Mouse (Mus musculus) heart, embryonic 14.5 days (tissue): ENCODE data around the gene Tbl1xr1. TPM values are rescaled to one million over a fixed set of nuclear protein-coding genes. Genes with fewer than 3 reads are reported as not detected.

Experiments used
- ATAC-seq: fragments of 200-750 bp; cut with Nextera tagmentation; 2 replicates; pipeline ENCODE4 v1.8.0; 2017; ENCODE audit warnings: low read depth, moderate TSS enrichment; ENCODE audit not compliant: insufficient number of reproducible peaks, insufficient read depth, low FRiP score
- H3K27ac ChIP-seq, 2 experiments: fragments of 200-500 bp in 1 of 2; fragments of 300-500 bp in 1 of 2; sonication (generic) in 1 of 2; replicated peaks in 1 of 2; 2 replicates each; pipeline ENCODE4 v1.5.1; 2012 to 2014; ENCODE audit warnings: low read depth in 2 of 2, low read length in 2 of 2, control low read depth in 1 of 2, mild to moderate bottlenecking in 1 of 2, mixed read lengths in 1 of 2; ENCODE audit not compliant: control insufficient read depth in 1 of 2, insufficient read depth in 1 of 2
- H3K27me3 ChIP-seq: fragments of 300-500 bp; sonication (generic); 2 replicates; pipeline ENCODE4 v1.6.1; 2014; ENCODE audit warnings: mild to moderate bottlenecking, low read length, control low read depth; ENCODE audit not compliant: control insufficient read depth, insufficient read depth
- H3K36me3 ChIP-seq: fragments of 300-500 bp; sonication (generic); 2 replicates; pipeline ENCODE4 v1.6.1; 2014; ENCODE audit warnings: mild to moderate bottlenecking, control low read depth, low read length, mixed read lengths; ENCODE audit not compliant: control insufficient read depth, insufficient read depth
- H3K4me1 ChIP-seq, 2 experiments: fragments of 200-500 bp in 1 of 2; fragments of 300-500 bp in 1 of 2; sonication (generic) in 1 of 2; 2 replicates each; pipeline ENCODE4 v1.6.1; 2012 to 2014; ENCODE audit warnings: low read length in 2 of 2, control low read depth in 1 of 2, mixed read lengths in 1 of 2; ENCODE audit not compliant: control insufficient read depth in 2 of 2, insufficient read depth in 2 of 2
- H3K4me2 ChIP-seq: fragments of 300-500 bp; sonication (generic); 2 replicates; pipeline ENCODE4 v1.6.1; 2014; ENCODE audit warnings: mild to moderate bottlenecking, low read length
- H3K4me3 ChIP-seq, 2 experiments: fragments of 200-500 bp in 1 of 2; fragments of 300-500 bp in 1 of 2; sonication (generic) in 1 of 2; 2 replicates each; pipeline ENCODE4 v1.5.1; 2012 to 2014; ENCODE audit warnings: low read length in 2 of 2, mild to moderate bottlenecking in 2 of 2, control low read depth in 1 of 2, low read depth in 1 of 2, moderate library complexity in 1 of 2; ENCODE audit not compliant: control insufficient read depth in 1 of 2, insufficient read depth in 1 of 2
- H3K9ac ChIP-seq: fragments of 300-500 bp; sonication (generic); 2 replicates; pipeline ENCODE4 v1.6.1; 2014; ENCODE audit warnings: mild to moderate bottlenecking, low read length
- H3K9me3 ChIP-seq: fragments of 300-500 bp; sonication (generic); 2 replicates; pipeline ENCODE4 v1.6.1; 2016; ENCODE audit warnings: low read length, control low read depth; ENCODE audit not compliant: control insufficient read depth
- WGBS: fragments of 180-500 bp; shearing (Covaris S2); extraction: QIAGEN DNeasy Blood & Tissue Kit; methylation state at CpG from one replicate; pipeline ENCODE4 v1.1.7; 2014; 5-methylcytosine and 5-hydroxymethylcytosine counted together
- polyA plus RNA-seq: library from polyadenylated mRNA; unstranded; fragments of >200 nt; fragmentation: Nextera tagmentation; extraction: Ambion mirVana; gene quantifications from 2 replicates; pipeline ENCODE4 v1.2.1, GENCODE M21; 2014

Tbl1xr1 gene
- polyA plus RNA-seq, 1 experiment from 2014 or later = 24.5 TPM

GRCm38 (mm10) chr3:22148306-22148932 is 72.0 kb downstream of the Tbl1xr1 start:
- Histone ChIP-seq H3K27ac (no peak overlapping the region), H3K9ac (no peak overlapping the region), H3K27me3 (no peaks in the 10 kb centered on the region), H3K4me3 (no peak overlapping the region), H3K9me3 (no peaks in the 10 kb centered on the region), H3K4me1 (no peaks in the 10 kb centered on the region), H3K4me2 (no peak overlapping the region), H3K36me3 (no peaks in the 10 kb centered on the region)
- no peak for ATAC-seq
- 79% methylated on average over 6 of the region's 6 CpGs for WGBS

DNA sequence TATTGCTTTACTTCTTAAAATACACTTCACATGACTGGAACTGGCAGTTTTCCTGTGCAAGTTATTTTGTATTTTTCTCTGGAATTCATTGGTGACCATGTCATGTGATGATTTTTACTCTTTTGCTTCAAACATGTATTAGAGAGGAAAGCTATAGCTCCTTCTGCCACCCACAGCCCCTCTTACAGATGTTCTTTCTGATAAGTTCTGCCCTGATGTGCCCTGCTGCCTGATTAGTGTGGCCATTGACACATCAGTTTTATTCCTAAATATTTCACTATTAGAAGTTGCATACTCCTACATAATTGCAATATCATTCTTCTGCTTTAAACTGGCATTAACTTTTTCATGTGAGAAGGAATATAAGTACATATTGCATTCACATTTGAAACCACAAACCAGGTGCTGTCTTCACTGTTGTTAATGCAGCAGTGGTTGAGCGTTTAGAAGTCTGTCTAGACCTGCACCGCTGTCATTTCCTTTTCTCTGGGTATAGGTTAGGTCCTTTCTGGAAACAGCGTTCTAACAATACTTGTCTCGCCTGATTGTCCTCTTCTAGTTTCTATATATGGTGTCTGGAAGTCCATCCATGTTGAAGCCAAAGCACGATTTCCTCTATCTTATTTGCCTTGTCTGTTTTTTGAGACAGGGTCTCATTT is 74.5 kb downstream of the Tbl1xr1 start:
- Histone ChIP-seq H3K9ac (no peak overlapping the region), H3K27me3 (no peaks in the 10 kb centered on the region), H3K4me3 (no peak overlapping the region), H3K36me3 (no peaks in the 10 kb centered on the region), H3K27ac (no peak overlapping the region), H3K4me2 (no peak overlapping the region), H3K4me1 (no peaks in the 10 kb centered on the region), H3K9me3 (no peaks in the 10 kb centered on the region)
- 82% methylated on average over 5 of the region's 5 CpGs for WGBS
- no peak for ATAC-seq

DNA sequence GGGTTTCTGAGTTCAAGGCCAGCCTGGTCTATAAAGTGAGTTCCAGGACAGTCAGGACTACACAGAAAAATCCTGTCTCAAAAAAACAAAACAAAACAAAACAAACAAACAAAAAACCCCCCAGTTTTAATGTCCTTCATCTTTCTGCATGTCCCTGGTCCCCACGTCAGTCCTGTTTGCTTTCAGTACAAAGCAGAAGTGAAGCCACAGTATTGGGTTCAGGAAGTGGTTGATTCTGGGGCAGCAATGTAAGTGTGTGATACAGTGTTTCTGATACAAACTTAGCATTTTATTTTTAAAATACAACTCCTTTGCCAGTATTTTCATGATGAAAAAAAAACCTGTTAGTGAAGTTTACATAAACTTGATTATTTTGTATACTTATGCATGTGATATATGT is 76.3 kb downstream of the Tbl1xr1 start:
- Histone ChIP-seq H3K4me3 (no peak overlapping the region), H3K27me3 (no peaks in the 10 kb centered on the region), H3K36me3 (no peaks in the 10 kb centered on the region), H3K9ac (no peak overlapping the region), H3K4me1 (no peaks in the 10 kb centered on the region), H3K9me3 (no peaks in the 10 kb centered on the region), H3K4me2 (no peak overlapping the region), H3K27ac (no peak overlapping the region)
- WGBS = 79% methylated on average over 1 of the region's 1 CpGs
- ATAC-seq = no peak

GRCm38 (mm10) chr3:22154522-22154921 is 78.1 kb downstream of the Tbl1xr1 start:
- no peaks in the 10 kb centered on the region for H3K4me1 ChIP-seq
- ATAC-seq = no peak
- no peaks in the 10 kb centered on the region for H3K36me3 ChIP-seq
- no peak overlapping the region for H3K27ac ChIP-seq
- no peak overlapping the region for H3K4me2 ChIP-seq
- H3K9me3 ChIP-seq = peaks cover 3% of the 10 kb centered on the region; the same call in 1 of the 2 replicates
- H3K4me3 ChIP-seq = no peak overlapping the region
- H3K9ac ChIP-seq = no peak overlapping the region
- H3K27me3 ChIP-seq = no peaks in the 10 kb centered on the region
- 82% methylated on average over 3 of the region's 3 CpGs for WGBS

GRCm38 (mm10) chr3:22156397-22156796 is 79.9 kb downstream of the Tbl1xr1 start:
- no peak overlapping the region for H3K4me3 ChIP-seq
- no peak overlapping the region for H3K27ac ChIP-seq
- H3K27me3 ChIP-seq = no peaks in the 10 kb centered on the region
- H3K9ac ChIP-seq = no peak overlapping the region
- H3K9me3 ChIP-seq = peaks cover 3% of the 10 kb centered on the region; the same call in 1 of the 2 replicates
- H3K36me3 ChIP-seq = no peaks in the 10 kb centered on the region
- 67% methylated on average over 2 of the region's 2 CpGs for WGBS
- no peak for ATAC-seq
- no peaks in the 10 kb centered on the region for H3K4me1 ChIP-seq
- H3K4me2 ChIP-seq = no peak overlapping the region

GRCm38 (mm10) chr3:22162948-22163347 is 86.5 kb downstream of the Tbl1xr1 start:
- H3K4me1 ChIP-seq = no peaks in the 10 kb centered on the region
- H3K27me3 ChIP-seq = no peaks in the 10 kb centered on the region
- H3K9ac ChIP-seq = no peak overlapping the region
- no peak overlapping the region for H3K4me2 ChIP-seq
- no peaks in the 10 kb centered on the region for H3K36me3 ChIP-seq
- H3K9me3 ChIP-seq = peaks cover 3% of the 10 kb centered on the region; the same call in 1 of the 2 replicates
- ATAC-seq = no peak
- H3K4me3 ChIP-seq = no peak overlapping the region
- H3K27ac ChIP-seq = no peak overlapping the region
- 94% methylated on average over 3 of the region's 3 CpGs for WGBS

DNA sequence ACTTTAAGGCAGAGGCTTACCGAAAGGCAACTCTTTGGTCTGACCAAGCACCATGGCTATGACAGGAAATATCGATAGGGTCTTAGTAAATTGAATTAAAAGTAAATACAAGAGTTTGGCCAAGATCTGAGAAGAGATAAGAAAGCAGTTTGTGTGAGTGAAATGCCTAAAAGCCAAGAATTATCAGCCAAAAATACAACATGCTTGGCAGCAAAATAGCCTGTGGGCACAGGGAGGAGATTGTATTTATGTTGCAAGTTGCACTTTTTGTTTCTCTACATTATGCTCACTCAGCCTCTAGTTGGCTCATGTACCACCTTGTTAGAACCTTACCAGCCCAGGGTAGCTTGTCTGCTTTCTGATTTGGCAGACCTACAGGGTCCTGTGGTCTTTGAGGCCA is 91.4 kb downstream of the Tbl1xr1 start:
- H3K27me3 ChIP-seq = no peaks in the 10 kb centered on the region
- H3K4me3 ChIP-seq = no peak overlapping the region
- no peaks in the 10 kb centered on the region for H3K9me3 ChIP-seq
- WGBS = 91% methylated on average over 2 of the region's 2 CpGs
- no peaks in the 10 kb centered on the region for H3K4me1 ChIP-seq
- no peak for ATAC-seq
- no peak overlapping the region for H3K27ac ChIP-seq
- H3K9ac ChIP-seq = no peak overlapping the region
- no peak overlapping the region for H3K4me2 ChIP-seq
- H3K36me3 ChIP-seq = no peaks in the 10 kb centered on the region

- no peaks in the 10 kb centered on the region for H3K9me3 ChIP-seq
- no peak overlapping the region for H3K9ac ChIP-seq
- H3K4me3 ChIP-seq = no peak overlapping the region
- no peaks in the 10 kb centered on the region for H3K36me3 ChIP-seq
- no peaks in the 10 kb centered on the region for H3K4me1 ChIP-seq
- H3K27ac ChIP-seq = no peak overlapping the region
- no peaks in the 10 kb centered on the region for H3K27me3 ChIP-seq
- no peak for ATAC-seq
- H3K4me2 ChIP-seq = no peak overlapping the region
- 76% methylated on average over 4 of the region's 4 CpGs for WGBS
Observed at GRCm38 (mm10) chr3:22168432-22168831, 92.0 kb downstream of the Tbl1xr1 start.
